Mouse (Mus musculus) cortical plate, adult 2 months (tissue): Measurements from ENCODE around the gene Ctnnbl1.

Source experiments
- CTCF ChIP-seq: fragments of 200-500 bp; IDR thresholded peaks from 2 replicates; pipeline ENCODE4 v1.5.1; 2011; ENCODE audit warnings: mild to moderate bottlenecking, control low read depth, low read length; ENCODE audit not compliant: insufficient read depth; ENCODE audit errors: extremely low read depth
- POLR2A ChIP-seq: fragments of 200-500 bp; IDR thresholded peaks from 2 replicates; pipeline ENCODE4 v1.6.1; 2011; ENCODE audit warnings: mild to moderate bottlenecking, low read length, control low read depth; ENCODE audit not compliant: insufficient read depth; ENCODE audit errors: extremely low read depth

DNA sequence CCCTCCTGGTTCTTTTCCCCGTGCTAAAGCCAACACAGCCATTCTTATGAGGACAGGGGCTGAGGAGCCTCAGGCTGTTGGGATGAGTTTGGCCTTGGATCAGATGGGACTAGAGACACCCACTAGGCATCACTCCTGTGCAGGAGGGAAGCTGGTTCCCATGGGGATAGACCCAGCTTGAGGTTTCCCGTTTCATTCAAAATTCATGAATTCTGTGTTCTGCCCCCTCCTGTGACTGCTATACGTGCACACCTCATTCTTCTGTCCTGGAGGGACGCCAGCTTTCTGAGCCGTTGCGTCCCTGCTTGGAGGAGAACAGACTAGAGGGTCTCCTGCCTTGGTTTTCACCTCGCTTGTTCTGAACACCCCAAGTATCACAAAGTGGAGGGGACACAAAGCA is 189.3 kb downstream of the Ctnnbl1 start:
- TF ChIP-seq POLR2A = no peak
- TF ChIP-seq CTCF = no peak
